Mouse (Mus musculus) frontal cortex, adult 2 months (tissue): ENCODE data around the gene Itpk1. TPM values are rescaled to one million over a fixed set of nuclear protein-coding genes. Genes with fewer than 3 reads are reported as not detected.
A peak's percentile ranks its signal among the peaks of the same experiment; 100 is the strongest.

Experiments
- DNase-seq, 2 experiments: peaks; one replicate each; pipeline ENCODE4 v3.0.0; 2022; ENCODE audit warnings: low spot score in 1 of 2; ENCODE audit errors: extremely low spot score in 1 of 2
- polyA plus RNA-seq: library from polyadenylated mRNA; depleted of rRNA; stranded (reverse); fragments of >200 nt; gene quantifications from 2 replicates; pipeline ENCODE4 v1.2.3, GENCODE M21; 2012; rRNA removed

The Itpk1 gene
- polyA plus RNA-seq: 45.0 and 46.4 TPM in 2 replicates

DNA sequence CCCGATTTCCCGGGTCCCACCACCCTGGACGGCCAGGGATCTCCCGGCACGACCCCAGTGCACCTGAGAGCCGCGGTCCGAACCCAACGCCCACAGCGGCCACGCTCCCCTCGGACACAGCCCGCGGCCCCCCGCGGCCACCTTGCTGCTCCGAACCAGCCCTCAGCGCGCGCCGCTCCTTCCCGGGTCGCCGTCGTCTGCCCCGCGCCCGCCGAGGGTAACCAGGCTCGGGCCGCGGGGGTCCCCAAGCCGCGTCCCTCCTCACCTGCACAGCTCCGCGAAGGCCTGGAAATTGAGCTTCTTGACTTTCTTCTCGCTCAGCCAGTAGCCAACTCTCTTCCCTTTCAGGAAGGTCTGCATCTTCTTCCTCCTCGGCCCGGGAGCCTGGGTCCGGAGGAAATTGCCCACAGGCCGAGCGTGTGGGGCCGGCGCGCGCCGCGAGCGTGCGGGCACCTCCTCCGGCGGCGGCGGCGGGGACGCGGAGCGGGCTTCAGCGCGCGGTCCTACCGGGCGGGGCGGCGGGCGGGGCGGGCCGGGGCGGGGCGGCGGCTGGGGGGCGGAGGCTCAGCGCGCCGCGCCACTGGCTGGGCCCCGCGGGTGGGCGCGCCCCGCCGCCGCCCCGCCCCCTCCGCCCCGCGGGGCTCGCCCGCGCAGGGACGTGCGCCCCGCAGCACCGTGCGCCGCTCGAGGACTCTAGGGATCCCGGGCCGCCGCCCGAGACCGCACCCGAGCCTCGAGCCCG, at the start of gene Itpk1:
Gene Itpk1 (minus strand): TSS at position 474 of the 742 bp plus-strand sequence.
- peak in 1 of 2 experiments; percentile 43 for DNase-seq

- no peak for DNase-seq
Measured at GRCm38 (mm10) chr12:102748256-102748655, 43.5 kb upstream of the Itpk1 start.

GRCm38 (mm10) chr12:102744839-102745238, 40.1 kb upstream of the Itpk1 start:
- DNase-seq: no peak

- DNase-seq: peak; percentile 83 to 91
Measured at GRCm38 (mm10) chr12:102743589-102744574, 39.2 kb upstream of the Itpk1 start, which contains the start of the genes Moap1 and Tmem251. Gene Moap1 (minus strand): TSS chr12:102743661. Gene Tmem251 (plus strand): TSS chr12:102743762.

DNA sequence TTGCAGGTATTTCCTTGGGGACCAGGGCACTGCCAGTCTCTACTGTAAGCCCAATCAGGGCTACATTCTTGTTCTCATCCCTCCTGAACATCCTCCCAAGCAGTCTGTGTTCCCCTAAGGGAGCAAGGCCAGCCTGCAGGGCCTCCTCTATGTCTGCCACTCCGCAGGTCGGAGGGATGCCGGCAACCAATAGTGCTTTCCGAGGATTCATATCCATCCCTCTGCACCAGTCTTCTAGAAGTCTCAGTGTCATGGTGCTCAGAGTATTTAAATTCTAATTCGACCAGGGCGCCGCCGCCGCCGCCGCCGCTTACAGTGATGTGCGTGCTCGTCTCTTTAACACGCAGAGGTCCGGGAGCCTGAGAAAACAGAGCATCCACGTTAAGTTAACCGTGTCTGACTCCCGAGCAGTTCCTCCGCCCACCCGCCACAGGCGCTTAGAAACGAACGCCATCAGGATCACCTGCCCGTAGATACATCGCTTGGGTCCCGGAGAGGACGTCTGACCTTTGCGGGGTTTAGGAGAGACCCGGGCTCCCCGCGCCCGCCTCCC, 38.4 kb upstream of the Itpk1 start:
- DNase-seq: peak in 1 of 2 experiments; percentile 51

DNA sequence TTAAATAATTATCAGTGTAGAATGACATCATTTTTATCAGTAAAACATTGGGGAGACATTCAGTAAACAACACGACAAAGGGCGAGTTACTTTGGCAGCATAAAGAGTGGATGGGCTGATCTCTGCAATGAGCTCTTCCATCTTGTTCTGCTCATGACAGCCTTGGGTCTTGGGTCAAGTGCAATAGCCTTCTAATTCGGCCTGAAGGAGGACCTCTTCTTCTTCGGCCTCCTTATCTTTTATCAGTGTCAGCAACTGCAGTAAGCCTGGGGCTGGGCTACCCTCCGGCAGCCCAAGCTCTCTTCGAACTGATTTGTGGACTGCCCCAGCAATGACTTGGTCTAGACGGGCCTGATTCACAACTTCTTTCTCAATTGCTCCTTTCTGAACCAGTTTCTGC, 37.3 kb upstream of the Itpk1 start:
- DNase-seq: no peak

DNA sequence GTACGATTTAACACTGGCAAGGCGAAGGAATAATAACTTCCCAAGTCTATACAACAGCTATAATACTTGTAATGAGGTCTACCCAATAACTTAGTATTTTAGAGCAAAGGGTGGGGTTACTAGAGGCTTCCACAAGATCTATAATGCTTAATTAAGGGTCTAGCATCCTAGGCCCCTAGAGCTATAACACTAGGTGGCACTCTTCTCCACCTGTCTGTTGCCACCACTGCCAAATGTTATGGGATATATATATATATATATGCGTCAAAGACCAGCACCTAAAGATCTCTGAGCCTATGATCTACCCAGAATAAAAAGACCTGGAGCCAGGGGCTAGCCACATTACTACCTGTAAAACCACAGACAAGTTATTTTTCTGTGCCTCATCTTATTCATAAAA, 35.6 kb upstream of the Itpk1 start:
- no peak for DNase-seq

GRCm38 (mm10) chr12:102739096-102739495, 34.4 kb upstream of the Itpk1 start:
- no peak for DNase-seq

DNA sequence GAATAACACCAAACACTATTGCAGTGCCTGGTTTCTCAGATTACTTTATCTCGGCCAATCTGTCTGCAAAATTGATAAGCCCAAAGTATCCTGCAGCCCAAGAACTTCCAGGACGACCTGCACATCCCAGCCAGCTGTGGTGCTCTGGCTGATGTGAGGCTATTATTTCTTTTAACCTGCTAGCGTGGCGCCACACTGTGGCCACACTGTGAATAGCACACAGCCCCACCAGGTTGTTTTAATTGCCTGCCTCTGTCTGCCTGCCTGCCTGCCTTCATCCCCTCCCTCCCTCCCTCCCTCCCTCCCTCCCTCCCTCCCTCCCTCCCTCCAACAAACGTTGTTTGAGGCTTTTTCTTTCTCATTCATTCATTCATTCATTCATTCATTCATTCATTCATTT, 28.7 kb upstream of the Itpk1 start:
- peak in 1 of 2 experiments; percentile 66 for DNase-seq

GRCm38 (mm10) chr12:102730798-102731619, 26.3 kb upstream of the Itpk1 start:
- DNase-seq: peak in 1 of 2 experiments; percentile 52

GRCm38 (mm10) chr12:102729855-102730797, 25.4 kb upstream of the Itpk1 start:
- peak; percentile 73 to 75 for DNase-seq

DNA sequence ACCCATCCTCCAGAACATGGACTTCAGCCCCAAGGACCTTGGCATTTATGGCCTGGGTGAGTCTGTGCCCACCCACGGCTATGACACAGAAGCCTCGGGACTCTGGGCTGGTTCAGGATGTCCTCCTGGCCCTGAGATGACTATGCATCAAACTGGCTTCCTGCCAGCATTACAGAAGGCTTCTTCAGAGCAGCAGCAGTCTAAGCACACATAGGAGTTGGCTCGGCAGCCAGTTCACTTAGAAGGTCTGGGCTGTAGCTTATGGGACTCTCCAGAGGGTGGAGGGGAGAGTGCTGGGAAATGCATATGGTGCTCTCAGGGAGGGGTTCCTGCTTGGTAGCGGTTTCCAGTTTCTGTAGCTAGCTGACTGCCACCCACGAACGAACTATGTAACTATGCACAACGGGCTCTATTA, 21.0 kb upstream of the Itpk1 start:
- no peak for DNase-seq

DNA sequence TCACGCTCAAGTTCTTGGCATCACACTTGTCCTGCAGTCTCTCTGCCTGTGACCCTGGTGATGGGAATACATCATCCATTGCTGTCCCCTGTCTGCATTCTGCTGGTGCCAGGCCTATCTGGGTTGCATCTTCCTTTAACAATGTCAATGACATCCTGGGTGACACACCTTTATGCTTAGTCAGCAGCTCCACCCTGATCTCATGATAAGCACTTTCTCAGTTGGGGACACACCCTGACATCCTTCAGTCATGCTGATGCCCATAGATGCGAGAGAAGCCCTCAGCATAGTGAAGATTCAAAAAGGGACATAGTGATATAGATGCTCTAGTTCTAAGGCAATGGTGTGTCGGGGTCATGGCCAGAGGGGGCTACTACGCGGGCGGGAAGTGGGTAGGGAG, 20.4 kb upstream of the Itpk1 start:
- no peak for DNase-seq

DNA sequence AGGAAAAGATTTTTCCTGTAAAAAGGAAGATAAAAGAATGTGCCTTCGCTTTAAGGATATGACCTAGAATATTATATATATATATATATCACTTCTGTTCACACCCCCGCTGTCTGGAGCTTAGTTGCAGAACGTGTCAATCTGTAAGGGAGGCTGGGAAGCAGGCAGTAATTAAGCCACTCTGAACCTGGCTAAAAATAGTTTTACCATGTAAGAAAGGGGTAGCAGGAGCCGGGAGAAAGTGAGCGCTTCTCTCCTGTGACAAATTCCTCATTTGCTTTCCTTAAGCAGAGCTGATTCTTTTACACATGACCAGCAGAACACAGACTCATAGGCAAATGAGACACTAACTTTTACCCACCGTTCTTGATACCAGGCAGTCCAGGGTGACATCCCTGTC, 19.1 kb upstream of the Itpk1 start:
- DNase-seq: peak in 1 of 2 experiments; percentile 76

- no peak for DNase-seq
Measured at GRCm38 (mm10) chr12:102722966-102723365, 18.2 kb upstream of the Itpk1 start.

DNA sequence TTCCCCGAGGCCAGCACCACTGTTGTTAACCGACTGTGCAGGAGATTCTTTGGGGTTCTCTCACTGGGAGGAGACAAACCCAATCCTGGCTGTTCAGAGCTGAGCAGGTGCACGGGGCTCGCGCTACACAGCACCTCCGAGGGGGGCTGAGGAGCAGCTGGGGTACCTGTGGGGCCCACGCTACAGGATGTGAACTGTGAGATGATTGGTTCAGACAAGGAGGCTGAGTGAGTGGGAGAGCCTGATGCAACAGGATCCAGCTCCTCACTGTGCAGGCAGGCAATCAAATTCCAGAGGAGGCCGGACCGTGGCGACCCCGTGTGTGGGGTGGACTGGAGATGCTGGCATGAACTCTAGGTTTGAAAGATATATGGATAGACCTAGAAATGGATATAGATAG, 17.7 kb upstream of the Itpk1 start:
- DNase-seq: no peak

DNA sequence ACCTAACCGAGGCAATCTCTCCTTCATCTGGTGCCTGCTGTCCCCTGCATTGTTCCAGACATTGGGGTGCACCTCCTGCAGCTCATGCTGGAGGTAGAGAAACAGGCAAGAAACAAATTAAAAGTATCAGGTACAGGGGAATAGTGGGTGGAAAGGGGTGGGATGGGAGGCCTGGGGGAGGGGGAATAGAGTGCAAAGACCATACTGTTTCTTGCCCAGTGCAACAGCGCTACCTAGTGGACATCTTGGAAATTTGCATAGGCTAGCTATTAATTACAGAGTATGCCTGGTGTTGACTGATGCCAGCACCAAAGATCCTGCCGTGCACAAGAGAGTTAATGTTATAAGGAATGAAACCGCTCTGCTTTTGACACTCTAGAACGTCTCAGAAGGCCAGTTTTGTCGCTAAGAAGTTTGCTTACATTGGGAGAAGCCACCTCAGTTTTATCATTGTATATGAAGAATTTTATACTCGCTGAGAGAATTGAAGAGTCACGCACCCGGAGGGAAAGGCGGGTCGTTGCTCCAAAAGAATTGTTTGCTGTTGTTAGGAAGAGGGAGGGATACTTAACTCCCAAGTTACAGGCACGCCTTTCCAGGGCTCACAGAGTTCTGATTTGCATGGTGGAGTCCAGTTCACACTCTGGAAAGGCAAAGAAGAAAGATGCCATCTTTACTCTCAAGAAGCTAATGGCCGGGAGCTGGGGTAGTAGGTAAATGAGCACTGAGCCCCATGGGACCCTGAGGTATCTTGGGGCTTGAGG, 15.0 kb upstream of the Itpk1 start:
- DNase-seq: peak in 1 of 2 experiments; percentile 70
